Mouse (Mus musculus): ENCODE measurements around the gene Rfwd3. TPM values are rescaled to one million over a fixed set of nuclear protein-coding genes. Genes with fewer than 3 reads are reported as not detected.
"Not testable (repeated sequence)": the region's sequence is repeated elsewhere in the genome, so short reads cannot be mapped to it uniquely, and the experiment has no call there.

Rfwd3 gene
- polyA plus RNA-seq, 1 experiment from 2014 or later = 39.8 TPM

DNA sequence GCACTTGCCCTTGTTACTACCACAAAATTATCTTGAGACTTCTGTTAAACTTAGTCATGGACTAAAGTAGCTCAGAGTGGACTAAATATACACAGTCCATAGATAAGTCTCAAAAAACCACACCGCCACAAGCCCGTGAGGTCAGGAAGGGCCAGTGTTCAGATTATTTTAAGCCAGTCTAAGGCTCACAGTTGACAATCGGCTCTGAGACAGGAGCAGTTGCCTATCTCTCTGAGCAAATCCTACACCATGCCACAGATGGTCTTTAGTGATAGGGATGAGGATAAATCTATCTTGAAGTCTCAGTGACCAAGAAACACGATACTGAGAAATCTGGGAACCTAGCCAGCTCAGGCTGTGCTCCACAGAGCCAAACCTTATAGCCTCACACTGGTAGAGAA, 38.0 kb downstream of the Rfwd3 start:
- Histone ChIP-seq H3K9me3 (replicated peaks; ENCODE audit: control insufficient read depth, low read length) (peaks cover 5% of the 10 kb centered on the region; the same call in 1 of the 2 replicates), H3K4me1 (ENCODE audit: control insufficient read depth, insufficient read depth, low read length) (peaks cover 24% of the 10 kb centered on the region), H3K36me3 (ENCODE audit: control insufficient read depth, insufficient read depth) (no peaks in the 10 kb centered on the region), H3K4me3 (ENCODE audit: low read length) (no peak overlapping the region), H3K27me3 (ENCODE audit: control insufficient read depth, insufficient read depth, low read length) (no peaks in the 10 kb centered on the region), H3K27ac (ENCODE audit: low read length) (peak overlapping the region; percentile 88), H3K9ac (ENCODE audit: low read length) (no peak overlapping the region), H3K4me2 (ENCODE audit: low read depth, low read length) (peak overlapping the region; percentile 6)
- no peak; the same call in 1 of the 2 replicates for ATAC-seq (replicated peaks; ENCODE audit: extremely low read depth, insufficient read depth, low FRiP score)
- 25% methylated on average over 4 of the region's 4 CpGs for WGBS

GRCm38 (mm10) chr8:111260251-111260650, 39.8 kb downstream of the Rfwd3 start:
- no peaks in the 10 kb centered on the region for H3K36me3 ChIP-seq (ENCODE audit: control insufficient read depth, insufficient read depth)
- H3K9ac ChIP-seq (ENCODE audit: low read length) = no peak overlapping the region
- WGBS = 95% methylated on average over 5 of the region's 5 CpGs
- H3K4me3 ChIP-seq (ENCODE audit: low read length) = no peak overlapping the region
- ATAC-seq (replicated peaks; ENCODE audit: extremely low read depth, insufficient read depth, low FRiP score) = no peak
- H3K4me2 ChIP-seq (ENCODE audit: low read depth, low read length) = no peak overlapping the region
- H3K27ac ChIP-seq (ENCODE audit: low read length) = no peak overlapping the region
- no peaks in the 10 kb centered on the region for H3K27me3 ChIP-seq (ENCODE audit: control insufficient read depth, insufficient read depth, low read length)
- H3K9me3 ChIP-seq (replicated peaks; ENCODE audit: control insufficient read depth, low read length) = no peaks in the 10 kb centered on the region
- peaks cover 24% of the 10 kb centered on the region for H3K4me1 ChIP-seq (ENCODE audit: control insufficient read depth, insufficient read depth, low read length)

DNA sequence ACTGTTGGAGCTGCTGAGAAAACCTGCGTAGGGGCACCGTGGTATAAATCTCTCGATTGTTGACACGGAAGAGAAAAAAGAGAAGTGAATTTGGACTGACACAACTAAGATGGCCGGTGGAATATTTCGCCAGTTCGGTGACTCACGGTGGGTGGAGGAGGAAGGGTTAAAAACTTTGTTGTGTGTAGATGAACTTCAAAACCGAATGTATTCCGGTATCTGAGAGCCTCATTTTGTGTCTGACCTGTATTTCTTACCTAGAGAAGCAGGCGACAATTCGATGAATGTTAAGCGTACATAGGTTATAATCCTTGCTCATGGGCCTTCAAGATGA, 40.6 kb downstream of the Rfwd3 start:
- H3K27ac ChIP-seq (ENCODE audit: low read length) = peak overlapping the region; percentile 98
- no peaks in the 10 kb centered on the region for H3K27me3 ChIP-seq (ENCODE audit: control insufficient read depth, insufficient read depth, low read length)
- H3K36me3 ChIP-seq (ENCODE audit: control insufficient read depth, insufficient read depth) = no peaks in the 10 kb centered on the region
- 12% methylated on average over 13 of the region's 13 CpGs for WGBS
- H3K4me3 ChIP-seq (ENCODE audit: low read length) = peak overlapping the region; percentile 83
- ATAC-seq (replicated peaks; ENCODE audit: extremely low read depth, insufficient read depth, low FRiP score) = no peak
- H3K9me3 ChIP-seq (replicated peaks; ENCODE audit: control insufficient read depth, low read length) = no peaks in the 10 kb centered on the region
- H3K4me1 ChIP-seq (ENCODE audit: control insufficient read depth, insufficient read depth, low read length) = peaks cover 24% of the 10 kb centered on the region
- H3K4me2 ChIP-seq (ENCODE audit: low read depth, low read length) = peak overlapping the region; percentile 76
- peak overlapping the region; percentile 90 for H3K9ac ChIP-seq (ENCODE audit: low read length)

- under 1% methylated on average over 76 of the region's 76 CpGs for whole genome bisulfite sequencing
- peak within 1 kb of the TSS; percentile 76 for H3K4me2 ChIP-seq (ENCODE audit: low read depth, low read length)
- no peaks in the 10 kb centered on the region for H3K27me3 ChIP-seq (ENCODE audit: control insufficient read depth, insufficient read depth, low read length)
- no peaks in the 10 kb centered on the region for H3K36me3 ChIP-seq (ENCODE audit: control insufficient read depth, insufficient read depth)
- H3K9ac ChIP-seq (ENCODE audit: low read length) = peak within 1 kb of the TSS; percentile 90
- ATAC-seq (replicated peaks; ENCODE audit: extremely low read depth, insufficient read depth, low FRiP score) = peak; percentile 91
- H3K9me3 ChIP-seq (replicated peaks; ENCODE audit: control insufficient read depth, low read length) = no peaks in the 10 kb centered on the region
- peak within 1 kb of the TSS; percentile 98 for H3K27ac ChIP-seq (ENCODE audit: low read length)
- peak within 1 kb of the TSS; percentile 83 for H3K4me3 ChIP-seq (ENCODE audit: low read length)
- H3K4me1 ChIP-seq (ENCODE audit: control insufficient read depth, insufficient read depth, low read length) = peaks cover 24% of the 10 kb centered on the region
Measured at GRCm38 (mm10) chr8:111258631-111259407, 41.2 kb downstream of the Rfwd3 start, which contains the start of gene Glg1. Gene Glg1, minus strand, starts transcription at chr8:111259216.

- WGBS = under 1% methylated on average over 26 of the region's 26 CpGs
- Histone ChIP-seq H3K4me2 (ENCODE audit: low read depth, low read length) (peak overlapping the region; percentile 74), H3K9me3 (replicated peaks; ENCODE audit: control insufficient read depth, low read length) (no peaks in the 10 kb centered on the region), H3K36me3 (ENCODE audit: control insufficient read depth, insufficient read depth) (no peaks in the 10 kb centered on the region), H3K27ac (ENCODE audit: low read length) (peak overlapping the region; percentile 98), H3K4me3 (ENCODE audit: low read length) (peak overlapping the region; percentile 83), H3K4me1 (ENCODE audit: control insufficient read depth, insufficient read depth, low read length) (peaks cover 24% of the 10 kb centered on the region), H3K27me3 (ENCODE audit: control insufficient read depth, insufficient read depth, low read length) (no peaks in the 10 kb centered on the region), H3K9ac (ENCODE audit: low read length) (peak overlapping the region; percentile 90)
- no peak; the same call in 1 of the 2 replicates for ATAC-seq (replicated peaks; ENCODE audit: extremely low read depth, insufficient read depth, low FRiP score)
Measured at GRCm38 (mm10) chr8:111258010-111258630, 41.9 kb downstream of the Rfwd3 start.

DNA sequence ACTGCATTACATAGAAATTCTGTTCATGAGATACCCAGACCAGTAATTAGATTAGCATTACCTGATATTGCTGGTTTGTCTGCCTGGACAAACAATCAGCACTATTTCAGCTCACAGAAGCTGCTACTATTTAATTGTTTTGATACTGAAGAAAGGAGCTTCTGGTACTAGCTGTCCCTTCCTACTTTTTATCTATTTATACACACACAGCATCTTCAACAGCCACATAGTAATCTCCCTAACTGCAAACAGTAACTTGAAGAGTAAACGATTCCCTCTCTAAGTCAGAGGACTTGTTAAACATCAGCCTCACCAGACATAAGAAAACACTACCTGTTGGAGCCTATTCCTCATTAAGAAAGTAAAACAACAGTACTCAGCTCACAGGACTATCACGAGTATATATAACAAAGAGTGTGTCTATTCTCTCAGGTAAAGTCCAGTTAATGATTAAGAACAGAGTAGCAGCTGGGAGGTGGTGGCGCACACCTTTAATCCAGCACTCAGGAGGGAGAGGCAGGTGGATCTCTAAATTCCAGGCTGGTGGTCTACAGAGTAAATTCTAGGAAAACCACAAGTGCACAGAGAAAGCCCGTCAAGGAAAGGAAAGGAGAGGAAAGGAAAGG, 47.4 kb downstream of the Rfwd3 start:
- 79% methylated on average over 4 of the region's 4 CpGs for WGBS
- no peak overlapping the region for H3K4me2 ChIP-seq (ENCODE audit: low read depth, low read length)
- H3K9me3 ChIP-seq (replicated peaks; ENCODE audit: control insufficient read depth, low read length) = no peaks in the 10 kb centered on the region
- no peak for ATAC-seq (replicated peaks; ENCODE audit: extremely low read depth, insufficient read depth, low FRiP score)
- H3K4me3 ChIP-seq (ENCODE audit: low read length) = no peak overlapping the region
- no peaks in the 10 kb centered on the region for H3K27me3 ChIP-seq (ENCODE audit: control insufficient read depth, insufficient read depth, low read length)
- H3K36me3 ChIP-seq (ENCODE audit: control insufficient read depth, insufficient read depth) = no peaks in the 10 kb centered on the region
- H3K4me1 ChIP-seq (ENCODE audit: control insufficient read depth, insufficient read depth, low read length) = peaks cover 5% of the 10 kb centered on the region
- H3K9ac ChIP-seq (ENCODE audit: low read length) = no peak overlapping the region
- H3K27ac ChIP-seq (ENCODE audit: low read length) = no peak overlapping the region

GRCm38 (mm10) chr8:111250111-111250510, 49.9 kb downstream of the Rfwd3 start:
- Histone ChIP-seq H3K4me2 (ENCODE audit: low read depth, low read length) (no peak overlapping the region), H3K9ac (ENCODE audit: low read length) (no peak overlapping the region), H3K36me3 (ENCODE audit: control insufficient read depth, insufficient read depth) (no peaks in the 10 kb centered on the region), H3K4me1 (ENCODE audit: control insufficient read depth, insufficient read depth, low read length) (peaks cover 4% of the 10 kb centered on the region), H3K27me3 (ENCODE audit: control insufficient read depth, insufficient read depth, low read length) (no peaks in the 10 kb centered on the region), H3K9me3 (replicated peaks; ENCODE audit: control insufficient read depth, low read length) (no peaks in the 10 kb centered on the region), H3K4me3 (ENCODE audit: low read length) (no peak overlapping the region), H3K27ac (ENCODE audit: low read length) (no peak overlapping the region)
- WGBS = 77% methylated on average over 2 of the region's 2 CpGs
- ATAC-seq (replicated peaks; ENCODE audit: extremely low read depth, insufficient read depth, low FRiP score) = no peak

GRCm38 (mm10) chr8:111248136-111248535, 51.9 kb downstream of the Rfwd3 start:
- H3K4me1 ChIP-seq (ENCODE audit: control insufficient read depth, insufficient read depth, low read length) = peaks cover 4% of the 10 kb centered on the region
- no peak overlapping the region for H3K4me3 ChIP-seq (ENCODE audit: low read length)
- no peaks in the 10 kb centered on the region for H3K36me3 ChIP-seq (ENCODE audit: control insufficient read depth, insufficient read depth)
- no peak for ATAC-seq (replicated peaks; ENCODE audit: extremely low read depth, insufficient read depth, low FRiP score)
- H3K9ac ChIP-seq (ENCODE audit: low read length) = no peak overlapping the region
- H3K27ac ChIP-seq (ENCODE audit: low read length) = no peak overlapping the region
- H3K27me3 ChIP-seq (ENCODE audit: control insufficient read depth, insufficient read depth, low read length) = no peaks in the 10 kb centered on the region
- no peaks in the 10 kb centered on the region for H3K9me3 ChIP-seq (replicated peaks; ENCODE audit: control insufficient read depth, low read length)
- H3K4me2 ChIP-seq (ENCODE audit: low read depth, low read length) = no peak overlapping the region

DNA sequence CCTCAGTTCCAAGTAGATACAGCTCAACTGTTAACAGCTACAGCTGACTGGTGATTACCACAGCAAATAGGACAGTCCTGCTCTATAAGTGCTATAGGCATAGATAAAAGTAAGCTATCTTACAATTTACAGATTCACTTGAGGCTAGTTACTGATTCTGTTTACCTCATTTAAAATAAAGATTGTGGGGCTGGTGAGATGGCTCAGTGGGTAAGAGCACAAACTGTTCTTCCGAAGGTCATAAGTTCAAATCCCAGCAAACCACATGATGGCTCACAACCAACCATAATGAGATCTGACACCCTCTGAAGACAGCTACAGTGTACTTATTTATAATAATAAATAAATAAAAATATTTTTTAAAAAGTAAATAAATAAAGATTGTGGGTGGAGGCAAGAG, 53.2 kb downstream of the Rfwd3 start:
- not testable (repeated sequence) for H3K4me2 ChIP-seq (ENCODE audit: low read depth, low read length); H3K9ac ChIP-seq (ENCODE audit: low read length); H3K4me3 ChIP-seq (ENCODE audit: low read length); ATAC-seq (replicated peaks; ENCODE audit: extremely low read depth, insufficient read depth, low FRiP score); H3K4me1 ChIP-seq (ENCODE audit: control insufficient read depth, insufficient read depth, low read length); H3K36me3 ChIP-seq (ENCODE audit: control insufficient read depth, insufficient read depth); H3K27ac ChIP-seq (ENCODE audit: low read length); H3K9me3 ChIP-seq (replicated peaks; ENCODE audit: control insufficient read depth, low read length); H3K27me3 ChIP-seq (ENCODE audit: control insufficient read depth, insufficient read depth, low read length)
- WGBS = 88% methylated on average over 1 of the region's 1 CpGs
